ENCODE assay signal across 22 mouse cellular contexts in the genomic region with DNA sequence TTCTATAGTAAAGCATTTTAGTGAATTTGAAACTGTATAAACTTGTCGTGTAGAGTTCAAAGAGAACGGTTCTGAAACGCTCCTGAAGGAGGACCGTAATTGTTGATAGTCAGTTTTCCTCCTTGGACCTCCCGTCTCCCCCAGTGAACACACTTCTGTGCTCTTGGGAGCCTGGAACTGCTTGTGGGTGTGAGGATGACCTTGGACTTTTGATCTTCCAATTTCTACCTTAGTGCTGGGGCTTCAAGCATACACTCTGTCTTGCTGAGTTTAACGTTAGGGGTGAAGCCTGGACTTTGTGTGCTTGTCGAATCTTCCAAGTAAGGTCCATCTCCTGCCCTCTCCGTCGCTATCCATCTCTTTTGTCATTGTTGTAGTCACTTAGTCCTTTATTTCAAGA. TPM values are rescaled to one million over a fixed set of nuclear protein-coding genes. Genes with fewer than 3 reads are reported as not detected.
DNase-seq lines count a peak whose midpoint lies in the region; ATAC-seq and TF ChIP-seq lines count a peak whose summit lies in the region.
"Had no signal": no experiment of that assay in that cellular context is flagged by ENCODE, and none has a peak within 500 bp of the region (broad histone marks: within the 10 kb centered on the region; RNA-seq: fewer than 3 reads in every experiment).

No protein-coding gene starts in this region.

- ATAC-seq in heart, embryonic 13.5 days (ENCODE audit: extremely low read depth, insufficient number of reproducible peaks, low FRiP score, low TSS enrichment) = no peak
- ATAC-seq: activated CD4-positive, CD25-positive, alpha-beta regulatory T cell, adult 4 months; forebrain, embryonic 16.5 days; lung, postnatal 0 days; midbrain, embryonic 13.5 days; Patski had no signal

- 85% methylated on average over 9 of the region's 9 CpGs for WGBS in heart, embryonic 13.5 days
- WGBS in heart, embryonic 10.5 days = 88% methylated on average over 9 of the region's 9 CpGs

- H3K9me3 ChIP-seq in heart, embryonic 13.5 days = no peaks in the 10 kb centered on the region
- H3K9me3 ChIP-seq in heart, embryonic 10.5 days = no peaks in the 10 kb centered on the region
- H3K9me3 ChIP-seq: midbrain, embryonic 13.5 days had no signal

- H3K79me2 ChIP-seq in myocyte (ENCODE audit: control insufficient read depth, insufficient read depth) = peaks cover 76% of the 10 kb centered on the region

- no peak overlapping the region for H3K9ac ChIP-seq in heart, embryonic 13.5 days
- H3K9ac ChIP-seq: hindbrain, embryonic 12.5 days; midbrain, embryonic 13.5 days had no signal

- H3K4me3 ChIP-seq in heart, embryonic 13.5 days = no peak overlapping the region
- H3K4me3 ChIP-seq in heart, embryonic 10.5 days = no peak overlapping the region
- H3K4me3 ChIP-seq in myocyte = no peak overlapping the region
- H3K4me3 ChIP-seq: forebrain, embryonic 10.5 days; hindbrain, embryonic 12.5 days; left cerebral cortex, adult 2 months; midbrain, embryonic 13.5 days had no signal

- H3K27me3 ChIP-seq in heart, embryonic 13.5 days (replicated peaks) = no peaks in the 10 kb centered on the region
- no peaks in the 10 kb centered on the region for H3K27me3 ChIP-seq in heart, embryonic 10.5 days (ENCODE audit: insufficient read depth, poor library complexity, severe bottlenecking)
- H3K27me3 ChIP-seq in myocyte (ENCODE audit: control insufficient read depth, insufficient read depth, insufficient read length) = no peaks in the 10 kb centered on the region
- H3K27me3 ChIP-seq: hindbrain, embryonic 12.5 days; midbrain, embryonic 13.5 days; Patski had no signal

- H3K4me1 ChIP-seq in heart, embryonic 13.5 days = peaks cover 45% of the 10 kb centered on the region
- peaks cover 16% of the 10 kb centered on the region for H3K4me1 ChIP-seq in heart, embryonic 10.5 days

- peaks cover 4% of the 10 kb centered on the region; the same call in 1 of the 2 replicates for H3K36me3 ChIP-seq in heart, embryonic 13.5 days
- peaks cover 4% of the 10 kb centered on the region for H3K36me3 ChIP-seq in heart, embryonic 10.5 days
- H3K36me3 ChIP-seq in myocyte (ENCODE audit: control insufficient read depth, insufficient read depth) = peaks cover 2% of the 10 kb centered on the region
- H3K36me3 ChIP-seq: hindbrain, embryonic 12.5 days had no signal

- H3K4me2 ChIP-seq in heart, embryonic 13.5 days = 0 out of 2 replicates have a peak overlapping the region, but pooled peaks have one; percentile 7
- H3K4me2 ChIP-seq in myocyte (ENCODE audit: low read depth) = peak overlapping the region; percentile 80
- H3K4me2 ChIP-seq: hindbrain, embryonic 12.5 days; midbrain, embryonic 13.5 days had no signal

- no peak for TF ChIP-seq POLR2A in myocyte (IDR thresholded peaks at IDR 0.05; ENCODE audit: insufficient read length, low read depth)

- H3ac ChIP-seq in myocyte (ENCODE audit: control insufficient read depth, insufficient read length) = no peak overlapping the region

- DNase-seq in heart, embryonic 10.5 days (ENCODE audit: low spot score) = no peak
- DNase-seq in kidney, adult 9 months = peak; percentile 37
- DNase-seq in kidney, postnatal 14 days = no peak
- peak; percentile 66 for DNase-seq in R1 (ENCODE audit: low read depth, low spot score)
- DNase-seq in lung, postnatal 10 days = no peak
- DNase-seq in ovary, postnatal 10 days (ENCODE audit: low spot score) = no peak
- DNase-seq: adrenal gland, postnatal 10 days; cerebellum, adult 11 months; cerebellum, postnatal 10 days; gastrocnemius, postnatal 36 days; right cerebral cortex, postnatal 14 days; spleen, adult 18-20 months had no signal

- no peak overlapping the region for H3K27ac ChIP-seq in heart, embryonic 13.5 days (replicated peaks)
- H3K27ac ChIP-seq in heart, embryonic 10.5 days = no peak overlapping the region
- H3K27ac ChIP-seq: forebrain, embryonic 10.5 days; hindbrain, embryonic 12.5 days; left cerebral cortex, adult 2 months; midbrain, embryonic 13.5 days had no signal

TF ChIP-seq in myocyte, 11 proteins besides CTCF, POLR2A, EP300 and RAD21:
- TF ChIP-seq E2F4 (IDR thresholded peaks at IDR 0.05; ENCODE audit: insufficient read depth) (no peak), MAX (IDR thresholded peaks at IDR 0.05; ENCODE audit: low read depth) (no peak), SRF (IDR thresholded peaks at IDR 0.05; ENCODE audit: control insufficient read depth, insufficient read length, low read depth) (no peak), MYOD1 (IDR thresholded peaks at IDR 0.05; ENCODE audit: control insufficient read depth in 1 of 3, insufficient read length in 2 of 3, low read depth in 2 of 3) (no peak), POLR2AphosphoS2 (IDR thresholded peaks at IDR 0.05; ENCODE audit: insufficient read length, low read depth) (no peak), MYOG (IDR thresholded peaks at IDR 0.05; ENCODE audit: control insufficient read depth in 1 of 3, insufficient read depth in 1 of 3, insufficient read length in 2 of 3, low read depth in 2 of 3) (no peak), TCF12 (IDR thresholded peaks at IDR 0.05; ENCODE audit: insufficient read depth, poor library complexity, severe bottlenecking) (no peak), REST (IDR thresholded peaks at IDR 0.05; ENCODE audit: insufficient read depth, insufficient read length) (no peak), TCF3 (IDR thresholded peaks at IDR 0.05; ENCODE audit: insufficient read length, low read depth) (no peak), USF1 (IDR thresholded peaks at IDR 0.05; ENCODE audit: low read depth) (no peak), CEBPB (IDR thresholded peaks at IDR 0.05; ENCODE audit: insufficient read depth, poor library complexity, severe bottlenecking) (no peak)

RNA-seq across cellular contexts. Expression of a gene that starts 4.0 kb away (rescaled TPM):
- polyA plus RNA-seq in heart, embryonic 13.5 days (2015; fragmentation: Nextera tagmentation; extraction: Ambion mirVana) = 198 and 210 TPM in 2 replicates
- polyA plus RNA-seq in heart, embryonic 10.5 days (2016; fragmentation: Nextera tagmentation; extraction: Ambion mirVana) = 201 and 220 TPM in 2 replicates
- polyA plus RNA-seq in myocyte (2012; fragmentation: generic; extraction: Trizol) = 66.3 TPM

RNA-seq across cellular contexts. Expression of a gene that starts 52.7 kb away (rescaled TPM):
- 25.9 and 31.9 TPM in 2 replicates for polyA plus RNA-seq in heart, embryonic 13.5 days (2015; fragmentation: Nextera tagmentation; extraction: Ambion mirVana)
- 24.0 and 24.9 TPM in 2 replicates for polyA plus RNA-seq in heart, embryonic 10.5 days (2016; fragmentation: Nextera tagmentation; extraction: Ambion mirVana)
- polyA plus RNA-seq in myocyte (2012; fragmentation: generic; extraction: Trizol) = 8.4 TPM

Comparison
In these comparisons a context has a peak if more than half of its experiments do, and no peak if none do; other contexts are left out.
1. DNase-seq: peak in kidney, adult 9 months (single experiment) and R1 (single experiment); none in heart, embryonic 10.5 days (single experiment), kidney, postnatal 14 days (single experiment), lung, postnatal 10 days (single experiment) and ovary, postnatal 10 days (single experiment).